Mouse (Mus musculus) forebrain, embryonic 14.5 days (tissue): ENCODE measurements around the gene Bbs9. TPM values are rescaled to one million over a fixed set of nuclear protein-coding genes. Genes with fewer than 3 reads are reported as not detected.

Source experiments
- ATAC-seq: fragments of 200-750 bp; cut with Nextera tagmentation; 2 replicates; pipeline ENCODE4 v1.8.0; 2017; ENCODE audit warnings: mild to moderate bottlenecking, moderate library complexity
- DNase-seq: peaks from one replicate; pipeline ENCODE4 v3.0.0-alpha.2; 2015; ENCODE audit warnings: low spot score
- H3K27ac ChIP-seq: fragments of 300-500 bp; sonication (generic); 2 replicates; pipeline ENCODE4 v1.5.1; 2014; ENCODE audit warnings: low read depth, mild to moderate bottlenecking, control low read depth, low read length, moderate library complexity
- H3K27me3 ChIP-seq: fragments of 300-500 bp; sonication (generic); replicated peaks from 2 replicates; pipeline ENCODE4 v1.6.1; 2014; ENCODE audit warnings: low read length, control low read depth, mixed read lengths; ENCODE audit not compliant: control insufficient read depth, insufficient read depth
- H3K36me3 ChIP-seq: fragments of 300-500 bp; sonication (generic); 2 replicates; pipeline ENCODE4 v1.6.1; 2014; ENCODE audit warnings: low read length, control low read depth; ENCODE audit not compliant: control insufficient read depth, insufficient read depth
- H3K4me1 ChIP-seq: fragments of 300-500 bp; sonication (generic); 2 replicates; pipeline ENCODE4 v1.6.1; 2014; ENCODE audit warnings: antibody characterized with exemption, low read length, control low read depth; ENCODE audit not compliant: control insufficient read depth, insufficient read depth
- H3K4me2 ChIP-seq: fragments of 300-500 bp; sonication (generic); 2 replicates; pipeline ENCODE4 v1.6.1; 2014; ENCODE audit warnings: mild to moderate bottlenecking, control low read depth, low read length
- H3K4me3 ChIP-seq: fragments of 300-500 bp; sonication (generic); 2 replicates; pipeline ENCODE4 v1.5.1; 2014; ENCODE audit warnings: low read depth, low read length, control low read depth
- H3K9ac ChIP-seq: fragments of 300-500 bp; sonication (generic); 2 replicates; pipeline ENCODE4 v1.6.1; 2014; ENCODE audit warnings: mild to moderate bottlenecking, low read length, control low read depth, moderate library complexity
- H3K9me3 ChIP-seq: fragments of 300-500 bp; sonication (generic); replicated peaks from 2 replicates; pipeline ENCODE4 v1.6.1; 2016; ENCODE audit warnings: low read length, control low read depth, mixed read lengths; ENCODE audit not compliant: control insufficient read depth
- WGBS: fragments of 180-500 bp; shearing (Covaris S2); extraction: QIAGEN DNeasy Blood & Tissue Kit; methylation state at CpG from one replicate; pipeline ENCODE4 v1.1.7; 2014; 5-methylcytosine and 5-hydroxymethylcytosine counted together
- polyA plus RNA-seq: library from polyadenylated mRNA; unstranded; fragments of >200 nt; fragmentation: Nextera tagmentation; extraction: Ambion mirVana; gene quantifications from 2 replicates; pipeline ENCODE4 v1.2.1, GENCODE M21; 2014

Bbs9 gene
- polyA plus RNA-seq, 1 experiment from 2014 or later, result 18.1 TPM

DNA sequence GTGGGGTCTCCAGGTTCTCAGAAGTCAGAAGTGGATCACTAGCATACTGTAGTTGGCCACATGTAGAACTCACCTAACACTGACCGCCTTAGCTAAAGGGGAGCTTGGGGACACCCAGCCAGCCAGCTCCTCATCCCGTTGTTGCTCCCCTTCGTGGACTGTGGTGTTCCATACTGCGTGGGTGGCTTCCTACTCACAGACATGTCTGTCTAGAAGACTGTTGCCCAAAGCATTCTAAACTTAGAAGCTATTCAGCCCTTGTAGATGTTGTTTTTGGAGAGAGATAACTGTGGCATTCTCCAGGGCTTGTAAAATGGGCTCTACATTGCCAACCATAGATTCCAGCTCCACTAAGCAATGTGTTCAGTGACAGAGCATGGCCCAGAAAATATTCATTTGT lies 310.5 kb downstream of the Bbs9 start:
- no peaks in the 10 kb centered on the region for H3K9me3 ChIP-seq
- H3K27me3 ChIP-seq, result no peaks in the 10 kb centered on the region
- no peaks in the 10 kb centered on the region for H3K4me1 ChIP-seq
- H3K27ac ChIP-seq, result no peak overlapping the region
- H3K36me3 ChIP-seq, result no peaks in the 10 kb centered on the region
- ATAC-seq (no peak), DNase-seq (no peak)
- WGBS, result 87% methylated on average over 4 of the region's 4 CpGs
- H3K4me2 ChIP-seq, result no peak overlapping the region
- H3K4me3 ChIP-seq, result no peak overlapping the region
- H3K9ac ChIP-seq, result no peak overlapping the region

DNA sequence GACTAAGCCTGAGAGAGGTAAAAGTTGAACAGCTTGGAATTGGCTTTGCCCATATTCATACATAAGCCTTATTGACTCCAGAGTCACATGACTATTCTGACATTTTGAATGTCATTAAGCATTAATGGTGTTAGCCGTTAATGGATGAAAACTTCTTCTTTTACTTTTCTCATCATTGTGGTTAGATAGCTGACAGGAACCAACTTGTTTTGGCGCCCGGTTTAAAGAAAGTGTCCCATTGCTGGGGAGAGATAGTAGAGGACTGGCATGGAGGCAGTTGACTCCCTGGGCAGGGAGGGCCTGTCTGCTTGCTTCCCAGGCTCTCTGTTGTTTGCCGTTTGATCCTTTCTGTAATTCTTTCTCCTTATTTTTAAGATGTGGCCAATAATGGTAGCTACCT lies 312.9 kb downstream of the Bbs9 start:
- Histone ChIP-seq H3K9me3 (no peaks in the 10 kb centered on the region), H3K27ac (no peak overlapping the region), H3K4me1 (peaks cover 5% of the 10 kb centered on the region), H3K4me2 (no peak overlapping the region), H3K9ac (no peak overlapping the region), H3K36me3 (no peaks in the 10 kb centered on the region), H3K4me3 (no peak overlapping the region), H3K27me3 (no peaks in the 10 kb centered on the region)
- DNase-seq (no peak), ATAC-seq (no peak)
- WGBS, result 94% methylated on average over 4 of the region's 4 CpGs

- Histone ChIP-seq H3K27ac (no peak overlapping the region), H3K36me3 (no peaks in the 10 kb centered on the region), H3K9ac (no peak overlapping the region), H3K9me3 (no peaks in the 10 kb centered on the region), H3K4me1 (peaks cover 5% of the 10 kb centered on the region), H3K27me3 (no peaks in the 10 kb centered on the region), H3K4me2 (no peak overlapping the region), H3K4me3 (no peak overlapping the region)
- DNase-seq (no peak), ATAC-seq (no peak)
- 86% methylated on average over 4 of the region's 4 CpGs for WGBS
Measured at GRCm38 (mm10) chr9:22788850-22789249, 313.3 kb downstream of the Bbs9 start.

GRCm38 (mm10) chr9:22789380-22790168 lies 314.1 kb downstream of the Bbs9 start:
- H3K9ac ChIP-seq, result no peak overlapping the region
- ATAC-seq (no peak), DNase-seq (no peak)
- no peaks in the 10 kb centered on the region for H3K36me3 ChIP-seq
- no peak overlapping the region for H3K27ac ChIP-seq
- WGBS, result 84% methylated on average over 9 of the region's 9 CpGs
- H3K9me3 ChIP-seq, result no peaks in the 10 kb centered on the region
- no peak overlapping the region for H3K4me2 ChIP-seq
- no peak overlapping the region for H3K4me3 ChIP-seq
- no peaks in the 10 kb centered on the region for H3K27me3 ChIP-seq
- peaks cover 5% of the 10 kb centered on the region for H3K4me1 ChIP-seq

DNA sequence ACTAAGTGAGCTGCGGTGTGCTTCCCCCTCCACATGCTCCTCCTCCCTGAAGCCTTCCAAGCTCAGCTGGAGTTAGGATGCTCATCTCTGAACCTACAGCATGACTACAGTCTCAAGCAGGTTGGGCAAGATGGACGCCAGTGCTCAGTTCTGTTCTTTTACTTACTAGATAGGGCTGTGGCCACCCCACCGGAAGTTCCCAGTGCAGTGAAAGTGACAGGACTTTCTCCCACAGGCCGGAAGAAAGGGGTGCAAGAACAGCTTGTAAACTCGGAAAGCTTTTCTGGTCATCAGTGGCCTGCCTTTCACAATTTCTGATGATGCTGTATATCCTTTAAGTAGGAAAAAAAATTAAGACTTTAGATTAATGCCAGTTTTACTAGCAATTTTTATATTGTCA lies 315.7 kb downstream of the Bbs9 start:
- Histone ChIP-seq H3K27ac (no peak overlapping the region), H3K4me3 (no peak overlapping the region), H3K27me3 (no peaks in the 10 kb centered on the region), H3K9ac (no peak overlapping the region), H3K9me3 (no peaks in the 10 kb centered on the region), H3K36me3 (no peaks in the 10 kb centered on the region), H3K4me1 (peaks cover 5% of the 10 kb centered on the region), H3K4me2 (no peak overlapping the region)
- WGBS, result 93% methylated on average over 5 of the region's 5 CpGs
- DNase-seq (no peak), ATAC-seq (no peak)

GRCm38 (mm10) chr9:22791750-22792149 lies 316.2 kb downstream of the Bbs9 start:
- Histone ChIP-seq H3K4me2 (no peak overlapping the region), H3K4me3 (no peak overlapping the region), H3K27ac (no peak overlapping the region), H3K4me1 (peaks cover 5% of the 10 kb centered on the region), H3K36me3 (no peaks in the 10 kb centered on the region), H3K9me3 (no peaks in the 10 kb centered on the region), H3K27me3 (no peaks in the 10 kb centered on the region), H3K9ac (no peak overlapping the region)
- no peak for DNase-seq
- no peak for ATAC-seq
- 82% methylated on average over 9 of the region's 9 CpGs for WGBS

GRCm38 (mm10) chr9:22793698-22794097 lies 318.2 kb downstream of the Bbs9 start:
- 87% methylated on average over 7 of the region's 7 CpGs for WGBS

GRCm38 (mm10) chr9:22800675-22801074 lies 325.2 kb downstream of the Bbs9 start:
- 82% methylated on average over 7 of the region's 7 CpGs for whole genome bisulfite sequencing

More at GRCm38 (mm10) chr9:22793698-22794097, 318.2 kb downstream of the Bbs9 start:
- Histone ChIP-seq H3K27me3 (no peaks in the 10 kb centered on the region), H3K4me2 (no peak overlapping the region), H3K4me3 (no peak overlapping the region), H3K36me3 (no peaks in the 10 kb centered on the region), H3K27ac (no peak overlapping the region), H3K4me1 (peaks cover 5% of the 10 kb centered on the region), H3K9ac (no peak overlapping the region), H3K9me3 (no peaks in the 10 kb centered on the region)
- DNase-seq, result no peak
- no peak for ATAC-seq

GRCm38 (mm10) chr9:22805981-22806380 lies 330.5 kb downstream of the Bbs9 start:
- DNase-seq (no peak), ATAC-seq (no peak)
- Histone ChIP-seq H3K9ac (no peak overlapping the region), H3K27me3 (no peaks in the 10 kb centered on the region), H3K36me3 (no peaks in the 10 kb centered on the region), H3K9me3 (no peaks in the 10 kb centered on the region), H3K4me3 (no peak overlapping the region), H3K4me1 (no peaks in the 10 kb centered on the region), H3K27ac (no peak overlapping the region), H3K4me2 (no peak overlapping the region)
- WGBS, result 98% methylated on average over 1 of the region's 1 CpGs

More at GRCm38 (mm10) chr9:22800675-22801074, 325.2 kb downstream of the Bbs9 start:
- DNase-seq, result no peak
- no peaks in the 10 kb centered on the region for H3K9me3 ChIP-seq
- ATAC-seq, result no peak
- H3K4me2 ChIP-seq, result no peak overlapping the region
- no peak overlapping the region for H3K27ac ChIP-seq
- no peak overlapping the region for H3K9ac ChIP-seq
- H3K4me1 ChIP-seq, result no peaks in the 10 kb centered on the region
- H3K36me3 ChIP-seq, result no peaks in the 10 kb centered on the region
- H3K27me3 ChIP-seq, result no peaks in the 10 kb centered on the region
- H3K4me3 ChIP-seq, result no peak overlapping the region
